Comparison of ENCODE assay signal across 10 mouse cellular contexts in genomic region chr14:76448987-76449386, GRCm38 (mm10). TPM values are rescaled to one million over a fixed set of nuclear protein-coding genes. Genes with fewer than 3 reads are reported as not detected.
DNase-seq lines count a peak whose midpoint lies in the region; ATAC-seq and TF ChIP-seq lines count a peak whose summit lies in the region.
"Had no signal": no experiment of that assay in that cellular context is flagged by ENCODE, and none has a peak within 500 bp of the region (broad histone marks: within the 10 kb centered on the region; RNA-seq: fewer than 3 reads in every experiment).

No protein-coding gene starts in this region.

- no peaks in the 10 kb centered on the region for H3K9me3 ChIP-seq in heart, postnatal 0 days (replicated peaks; ENCODE audit: control insufficient read depth, low read length)
- no peaks in the 10 kb centered on the region for H3K9me3 ChIP-seq in stomach, embryonic 14.5 days (ENCODE audit: control insufficient read depth, low read depth, low read length)
- no peaks in the 10 kb centered on the region for H3K9me3 ChIP-seq in forebrain, embryonic 13.5 days (replicated peaks)

- 58% methylated on average over 4 of the region's 4 CpGs for WGBS in heart, postnatal 0 days
- 41% methylated on average over 4 of the region's 4 CpGs for WGBS in stomach, embryonic 14.5 days
- 87% methylated on average over 4 of the region's 4 CpGs for WGBS in forebrain, embryonic 13.5 days

- H3K27ac ChIP-seq in heart, postnatal 0 days (ENCODE audit: low read depth): no peak overlapping the region; the same call in 1 of the 2 replicates
- no peak overlapping the region for H3K27ac ChIP-seq in stomach, embryonic 14.5 days (ENCODE audit: low read length)
- no peak overlapping the region for H3K27ac ChIP-seq in forebrain, embryonic 13.5 days
- H3K27ac ChIP-seq: macrophage had no signal

- no peak overlapping the region for H3K9ac ChIP-seq in heart, postnatal 0 days (replicated peaks; ENCODE audit: low read depth, low read length)
- H3K9ac ChIP-seq in stomach, embryonic 14.5 days (replicated peaks; ENCODE audit: low read depth, low read length): no peak overlapping the region
- no peak overlapping the region for H3K9ac ChIP-seq in forebrain, embryonic 13.5 days

- H3K27me3 ChIP-seq in heart, postnatal 0 days (ENCODE audit: control insufficient read depth, insufficient read depth, low read length): no peaks in the 10 kb centered on the region
- no peaks in the 10 kb centered on the region for H3K27me3 ChIP-seq in stomach, embryonic 14.5 days (ENCODE audit: control insufficient read depth, insufficient read depth, low read length)
- no peaks in the 10 kb centered on the region for H3K27me3 ChIP-seq in forebrain, embryonic 13.5 days

- H3K36me3 ChIP-seq in heart, postnatal 0 days (replicated peaks; ENCODE audit: control insufficient read depth, insufficient read depth, low read length): no peaks in the 10 kb centered on the region
- H3K36me3 ChIP-seq in stomach, embryonic 14.5 days (ENCODE audit: control insufficient read depth, insufficient read depth, low read length): no peaks in the 10 kb centered on the region
- H3K36me3 ChIP-seq in forebrain, embryonic 13.5 days (ENCODE audit: poor library complexity, severe bottlenecking): peaks cover 20% of the 10 kb centered on the region

- H3K4me1 ChIP-seq in heart, postnatal 0 days (ENCODE audit: control insufficient read depth, insufficient read depth): no peaks in the 10 kb centered on the region
- peaks cover 4% of the 10 kb centered on the region; the same call in 1 of the 2 replicates for H3K4me1 ChIP-seq in stomach, embryonic 14.5 days (ENCODE audit: control insufficient read depth, insufficient read depth, low read length)
- H3K4me1 ChIP-seq in forebrain, embryonic 13.5 days: peaks cover 18% of the 10 kb centered on the region

- TF ChIP-seq EP300 in heart, postnatal 0 days (IDR thresholded peaks at IDR 0.05; ENCODE audit: low read depth): no peak

- 0 out of 2 replicates have a peak, but pooled peaks have one; percentile 30 for ATAC-seq in heart, postnatal 0 days (ENCODE audit: insufficient read depth, low read depth)
- peak; percentile 71; the same call in 1 of the 2 replicates for ATAC-seq in stomach, embryonic 14.5 days (ENCODE audit: insufficient number of reproducible peaks, insufficient read depth, low FRiP score, low read depth)
- no peak for ATAC-seq in forebrain, embryonic 13.5 days

- no peak for TF ChIP-seq CTCF in heart, postnatal 0 days (IDR thresholded peaks at IDR 0.05; ENCODE audit: low read depth)

- peak; percentile 28 for DNase-seq in kidney, adult 9 months
- no peak for DNase-seq in kidney, adult 8-10 months
- DNase-seq in heart, postnatal 0 days (ENCODE audit: low spot score): peak; percentile 57
- DNase-seq in kidney, postnatal 4 days: peak; percentile 69 to 70
- DNase-seq in testis, postnatal 10 days (ENCODE audit: low spot score): no peak
- DNase-seq in thymus, postnatal 10 days (ENCODE audit: low spot score in 2 of 2): no peak
- DNase-seq: left cerebral cortex, postnatal 4 days had no signal

- H3K4me3 ChIP-seq in heart, postnatal 0 days (ENCODE audit: low read depth, low read length): no peak overlapping the region
- H3K4me3 ChIP-seq in stomach, embryonic 14.5 days (ENCODE audit: low read depth, low read length): no peak overlapping the region
- no peak overlapping the region for H3K4me3 ChIP-seq in forebrain, embryonic 13.5 days

- H3K4me2 ChIP-seq in heart, postnatal 0 days (ENCODE audit: low read depth, low read length): peak overlapping the region; percentile 42; the same call in 1 of the 2 replicates
- no peak overlapping the region for H3K4me2 ChIP-seq in stomach, embryonic 14.5 days (replicated peaks; ENCODE audit: low read depth, low read length)
- no peak overlapping the region for H3K4me2 ChIP-seq in forebrain, embryonic 13.5 days

RNA-seq across cellular contexts. Expression of gene Tsc22d1, which starts 34.2 kb away (rescaled TPM):
- total RNA-seq in heart, postnatal 0 days (2014; rRNA removed; ENCODE audit: low replicate concordance): 194 and 241 TPM in 2 replicates
- 170 and 210 TPM in 2 replicates for polyA plus RNA-seq in heart, postnatal 0 days (2015; fragmentation: Nextera tagmentation; extraction: Ambion mirVana)
- polyA plus RNA-seq in stomach, embryonic 14.5 days (2014; fragmentation: Nextera tagmentation; extraction: Ambion mirVana): 656 and 673 TPM in 2 replicates
- polyA plus RNA-seq in forebrain, embryonic 13.5 days (2015; fragmentation: Nextera tagmentation; extraction: Ambion mirVana): 475 and 490 TPM in 2 replicates

Comparison
In these comparisons a context has a peak if more than half of its experiments do, and no peak if none do; other contexts are left out.
1. DNase-seq: peak in kidney, adult 9 months (single experiment), heart, postnatal 0 days (single experiment) and kidney, postnatal 4 days (2 of 2); none in kidney, adult 8-10 months (0 of 2), testis, postnatal 10 days (single experiment) and thymus, postnatal 10 days (0 of 2).